In the genomic region with DNA sequence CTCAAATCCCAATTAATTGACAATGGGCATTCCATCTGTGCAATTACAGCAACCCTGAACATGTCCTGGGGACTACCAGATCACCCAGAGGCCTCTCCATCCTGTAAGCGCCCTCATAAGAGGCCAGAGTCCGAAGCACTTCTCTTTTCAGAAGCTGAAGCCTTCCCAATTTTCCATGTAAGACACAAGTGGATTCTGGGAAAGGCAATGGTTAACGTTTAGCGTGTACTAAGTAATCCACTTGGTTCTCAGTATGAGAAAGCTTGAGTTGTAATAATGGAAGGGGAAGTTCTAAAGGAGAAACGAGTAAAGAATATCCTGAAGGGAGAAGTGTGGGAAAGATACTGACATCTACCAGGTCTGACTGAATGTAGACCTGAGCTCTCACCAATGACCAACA, we compare ENCODE assay signal across 7 mouse cellular contexts. TPM values are rescaled to one million over a fixed set of nuclear protein-coding genes. Genes with fewer than 3 reads are reported as not detected.
DNase-seq lines count a peak whose midpoint lies in the region; ATAC-seq lines count a peak whose summit lies in the region.

No protein-coding gene starts in this region.

- no peak for DNase-seq in neural tube, embryonic 11.5 days (ENCODE audit: low spot score)
- no peak for DNase-seq in neural tube, embryonic 10.5 days (ENCODE audit: extremely low spot score, low spot score)
- DNase-seq in hindbrain, embryonic 14.5 days (ENCODE audit: low spot score): no peak
- no peak for DNase-seq in right cerebral cortex, adult 2 months (ENCODE audit: low spot score in 2 of 2)
- DNase-seq in T-cell, adult 2 months (ENCODE audit: low spot score): no peak

- 64% methylated on average over 5 of the region's 5 CpGs for WGBS in neural tube, embryonic 11.5 days
- WGBS in hindbrain, embryonic 14.5 days: 58% methylated on average over 5 of the region's 5 CpGs
- 57% methylated on average over 5 of the region's 5 CpGs for WGBS in liver, embryonic 12.5 days (ENCODE audit: insufficient replicate concordance)

- H3K9me3 ChIP-seq in neural tube, embryonic 11.5 days (ENCODE audit: control insufficient read depth, low read length): no peaks in the 10 kb centered on the region
- no peaks in the 10 kb centered on the region for H3K9me3 ChIP-seq in hindbrain, embryonic 14.5 days (ENCODE audit: control insufficient read depth, low read length)
- H3K9me3 ChIP-seq in liver, embryonic 12.5 days (replicated peaks): no peaks in the 10 kb centered on the region

- no peak for ATAC-seq in neural tube, embryonic 11.5 days (ENCODE audit: insufficient read depth, low FRiP score, low TSS enrichment)
- no peak for ATAC-seq in hindbrain, embryonic 14.5 days (ENCODE audit: low FRiP score)
- ATAC-seq in liver, embryonic 12.5 days: no peak
- no peak for ATAC-seq in megakaryocyte, adult 5-6 weeks (ENCODE audit: poor library complexity, severe bottlenecking)

- no peak overlapping the region for H3K27ac ChIP-seq in neural tube, embryonic 11.5 days (ENCODE audit: low read depth, low read length)
- no peak overlapping the region for H3K27ac ChIP-seq in hindbrain, embryonic 14.5 days
- H3K27ac ChIP-seq in liver, embryonic 12.5 days: no peak overlapping the region

- H3K4me3 ChIP-seq in neural tube, embryonic 11.5 days (ENCODE audit: low read depth, low read length): peak overlapping the region; percentile 76; the same call in 1 of the 2 replicates
- H3K4me3 ChIP-seq in hindbrain, embryonic 14.5 days (replicated peaks; ENCODE audit: low read length): peak overlapping the region; percentile 90
- H3K4me3 ChIP-seq in liver, embryonic 12.5 days: peak overlapping the region; percentile 59

- H3K36me3 ChIP-seq in neural tube, embryonic 11.5 days (ENCODE audit: control insufficient read depth, insufficient read depth, low read length): no peaks in the 10 kb centered on the region
- H3K36me3 ChIP-seq in hindbrain, embryonic 14.5 days (replicated peaks; ENCODE audit: control insufficient read depth, insufficient read depth): no peaks in the 10 kb centered on the region
- H3K36me3 ChIP-seq in liver, embryonic 12.5 days: no peaks in the 10 kb centered on the region

- no peaks in the 10 kb centered on the region for H3K4me1 ChIP-seq in neural tube, embryonic 11.5 days (ENCODE audit: control insufficient read depth, insufficient read depth, low read length)
- H3K4me1 ChIP-seq in hindbrain, embryonic 14.5 days (replicated peaks; ENCODE audit: control insufficient read depth, insufficient read depth, low read length): 0 out of 2 replicates have a peak, but pooled peaks cover 11% of the 10 kb centered on the region
- no peaks in the 10 kb centered on the region for H3K4me1 ChIP-seq in liver, embryonic 12.5 days

- H3K4me2 ChIP-seq in neural tube, embryonic 11.5 days (ENCODE audit: low read depth): peak overlapping the region; percentile 62
- peak overlapping the region; percentile 76 for H3K4me2 ChIP-seq in hindbrain, embryonic 14.5 days (replicated peaks)
- peak overlapping the region; percentile 57 for H3K4me2 ChIP-seq in liver, embryonic 12.5 days

- H3K27me3 ChIP-seq in neural tube, embryonic 11.5 days (ENCODE audit: control insufficient read depth, insufficient read depth, low read length): no peaks in the 10 kb centered on the region
- H3K27me3 ChIP-seq in hindbrain, embryonic 14.5 days (ENCODE audit: control insufficient read depth, insufficient read depth, low read length): no peaks in the 10 kb centered on the region
- H3K27me3 ChIP-seq in liver, embryonic 12.5 days (replicated peaks): peaks cover 17% of the 10 kb centered on the region

- no peak overlapping the region for H3K9ac ChIP-seq in neural tube, embryonic 11.5 days (ENCODE audit: low read length)
- no peak overlapping the region for H3K9ac ChIP-seq in hindbrain, embryonic 14.5 days
- no peak overlapping the region for H3K9ac ChIP-seq in liver, embryonic 12.5 days

RNA-seq across cellular contexts. Expression of a gene that starts 1.4 kb away (rescaled TPM):
- 22.3 and 26.5 TPM in 2 replicates for polyA plus RNA-seq in neural tube, embryonic 11.5 days (2014; fragmentation: Nextera tagmentation; extraction: Ambion mirVana)
- polyA plus RNA-seq in hindbrain, embryonic 14.5 days (2014; fragmentation: Nextera tagmentation; extraction: Ambion mirVana): 18.8 and 20.2 TPM in 2 replicates
- polyA plus RNA-seq in liver, embryonic 12.5 days (2016; fragmentation: Nextera tagmentation; extraction: Ambion mirVana): 10.6 and 11.6 TPM in 2 replicates
- total RNA-seq in megakaryocyte, adult 5-6 weeks (2015): 0.09 TPM in 1 of 2 replicates, not detected in the other
- 0.07 TPM in 1 of 2 replicates, not detected in the other for total RNA-seq in megakaryocyte, adult 5-6 weeks (2017)
